17 mouse cellular contexts compared by ENCODE assay signal in genomic region chr13:20725556-20725955, GRCm38 (mm10).
"Had no signal": no experiment of that assay in that cellular context is flagged by ENCODE, and none has a peak within 500 bp of the region (broad histone marks: within the 10 kb centered on the region; RNA-seq: fewer than 3 reads in every experiment).

No protein-coding gene starts in this region.

- DNase-seq: kidney, postnatal 10 days; kidney, postnatal 36 days; layer of hippocampus, postnatal 36 days; liver; lung, adult 18-20 months; lung, postnatal 14 days; thymus, adult 2 months; thymus, postnatal 14 days; thymus, postnatal 4 days had no signal

- H3K36me3 ChIP-seq: limb, embryonic 10.5 days; limb, embryonic 13.5 days; liver, embryonic 12.5 days; liver, embryonic 15.5 days; midbrain, embryonic 13.5 days had no signal

- H3K4me1 ChIP-seq: limb, embryonic 10.5 days; limb, embryonic 13.5 days; liver, embryonic 12.5 days; liver, embryonic 15.5 days; midbrain, embryonic 13.5 days had no signal

- H3K27ac ChIP-seq: limb, embryonic 10.5 days; limb, embryonic 13.5 days; liver, embryonic 12.5 days; liver, embryonic 15.5 days; macrophage; midbrain, embryonic 13.5 days; stomach, postnatal 0 days had no signal

- H3K9ac ChIP-seq: limb, embryonic 13.5 days; liver, embryonic 12.5 days; liver, embryonic 15.5 days; midbrain, embryonic 13.5 days had no signal

- ATAC-seq: liver, embryonic 12.5 days; midbrain, embryonic 13.5 days; midbrain, embryonic 16.5 days had no signal

- H3K4me3 ChIP-seq: limb, embryonic 10.5 days; limb, embryonic 13.5 days; liver, embryonic 12.5 days; liver, embryonic 15.5 days; midbrain, embryonic 13.5 days had no signal

- H3K4me2 ChIP-seq: limb, embryonic 13.5 days; liver, embryonic 12.5 days; liver, embryonic 15.5 days; midbrain, embryonic 13.5 days had no signal

- H3K9me3 ChIP-seq: limb, embryonic 10.5 days; limb, embryonic 13.5 days; liver, embryonic 12.5 days; liver, embryonic 15.5 days; midbrain, embryonic 13.5 days had no signal

- H3K27me3 ChIP-seq: limb, embryonic 13.5 days; liver, embryonic 12.5 days; liver, embryonic 15.5 days; midbrain, embryonic 13.5 days had no signal
